In the genomic region with DNA sequence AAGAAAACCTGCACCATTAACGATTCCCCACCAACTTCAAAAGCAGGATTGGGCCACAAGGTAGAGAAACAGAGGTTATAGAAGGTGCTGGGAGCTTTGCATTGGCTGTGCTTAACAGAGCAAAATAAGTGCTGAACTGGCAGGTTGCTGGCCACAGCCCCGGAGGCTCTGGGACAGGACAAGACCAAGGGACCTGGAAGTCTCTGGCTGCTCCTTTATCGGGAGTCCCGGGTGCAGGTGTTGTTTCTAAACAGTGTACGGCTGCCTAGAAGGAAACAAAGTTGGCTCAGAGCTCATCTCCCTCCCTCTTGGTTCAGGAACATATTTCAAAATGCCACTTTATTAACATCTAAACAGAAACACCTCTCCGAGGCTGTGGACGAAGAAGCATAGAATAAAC, we compare ENCODE assay signal across 11 mouse cellular contexts.
DNase-seq lines count a peak whose midpoint lies in the region; ATAC-seq lines count a peak whose summit lies in the region.
"Had no signal": no experiment of that assay in that cellular context is flagged by ENCODE, and none has a peak within 500 bp of the region (broad histone marks: within the 10 kb centered on the region; RNA-seq: fewer than 3 reads in every experiment).

No protein-coding gene starts in this region.

- H3K9me3 ChIP-seq in kidney, embryonic 16.5 days (ENCODE audit: low read length), result no peaks in the 10 kb centered on the region
- no peaks in the 10 kb centered on the region for H3K9me3 ChIP-seq in forebrain, embryonic 11.5 days (ENCODE audit: control insufficient read depth, low read length)
- H3K9me3 ChIP-seq in hindbrain, embryonic 15.5 days, result no peaks in the 10 kb centered on the region
- H3K9me3 ChIP-seq in neural tube, embryonic 12.5 days, result no peaks in the 10 kb centered on the region
- H3K9me3 ChIP-seq in liver, embryonic 12.5 days (replicated peaks), result no peaks in the 10 kb centered on the region
- H3K9me3 ChIP-seq: megakaryocyte, embryonic 14.5 days had no signal

- no peak for DNase-seq in kidney, adult 8-10 months
- DNase-seq in forebrain, embryonic 11.5 days (ENCODE audit: low spot score), result peak; percentile 51
- no peak for DNase-seq in T-cell, adult 2 months (ENCODE audit: low spot score)
- no peak for DNase-seq in frontal cortex, postnatal 14 days (ENCODE audit: low spot score in 2 of 2)
- DNase-seq: heart, postnatal 36 days; thymus, postnatal 25 days had no signal

- no peaks in the 10 kb centered on the region for H3K27me3 ChIP-seq in kidney, embryonic 16.5 days (ENCODE audit: insufficient read depth, low read length)
- no peaks in the 10 kb centered on the region for H3K27me3 ChIP-seq in forebrain, embryonic 11.5 days (ENCODE audit: control insufficient read depth, insufficient read depth, low read length)
- no peaks in the 10 kb centered on the region for H3K27me3 ChIP-seq in hindbrain, embryonic 15.5 days
- H3K27me3 ChIP-seq in neural tube, embryonic 12.5 days (replicated peaks), result no peaks in the 10 kb centered on the region
- no peaks in the 10 kb centered on the region for H3K27me3 ChIP-seq in liver, embryonic 12.5 days (replicated peaks)

- no peaks in the 10 kb centered on the region for H3K36me3 ChIP-seq in kidney, embryonic 16.5 days (ENCODE audit: insufficient read depth, low read length)
- H3K36me3 ChIP-seq in forebrain, embryonic 11.5 days (ENCODE audit: control insufficient read depth, insufficient read depth, low read length), result no peaks in the 10 kb centered on the region
- no peaks in the 10 kb centered on the region for H3K36me3 ChIP-seq in hindbrain, embryonic 15.5 days
- no peaks in the 10 kb centered on the region for H3K36me3 ChIP-seq in neural tube, embryonic 12.5 days
- no peaks in the 10 kb centered on the region for H3K36me3 ChIP-seq in liver, embryonic 12.5 days

- no peak overlapping the region for H3K27ac ChIP-seq in kidney, embryonic 16.5 days (ENCODE audit: low read length)
- H3K27ac ChIP-seq in forebrain, embryonic 11.5 days (ENCODE audit: low read depth, low read length), result no peak overlapping the region
- peak overlapping the region; percentile 36 for H3K27ac ChIP-seq in hindbrain, embryonic 15.5 days (replicated peaks)
- no peak overlapping the region for H3K27ac ChIP-seq in neural tube, embryonic 12.5 days
- H3K27ac ChIP-seq in liver, embryonic 12.5 days, result no peak overlapping the region

- peak overlapping the region; percentile 13; the same call in 1 of the 2 replicates for H3K4me3 ChIP-seq in kidney, embryonic 16.5 days (ENCODE audit: low read length)
- H3K4me3 ChIP-seq in forebrain, embryonic 11.5 days (ENCODE audit: low read depth, low read length), result peak overlapping the region; percentile 5; the same call in 1 of the 2 replicates
- 0 out of 2 replicates have a peak overlapping the region, but pooled peaks have one; percentile 2 for H3K4me3 ChIP-seq in hindbrain, embryonic 15.5 days
- H3K4me3 ChIP-seq in neural tube, embryonic 12.5 days, result no peak overlapping the region
- H3K4me3 ChIP-seq in liver, embryonic 12.5 days, result no peak overlapping the region
- H3K4me3 ChIP-seq: megakaryocyte, embryonic 14.5 days had no signal

- ATAC-seq in kidney, embryonic 16.5 days (ENCODE audit: low FRiP score, low TSS enrichment), result peak; percentile 70
- peak; percentile 36; the same call in 1 of the 2 replicates for ATAC-seq in forebrain, embryonic 11.5 days (replicated peaks; ENCODE audit: low FRiP score)
- ATAC-seq in hindbrain, embryonic 15.5 days (ENCODE audit: low FRiP score, low read depth), result peak; percentile 27; the same call in 1 of the 2 replicates
- no peak; the same call in 1 of the 2 replicates for ATAC-seq in neural tube, embryonic 12.5 days (ENCODE audit: low FRiP score, low read depth)
- ATAC-seq in liver, embryonic 12.5 days, result no peak

- 0 out of 2 replicates have a peak, but pooled peaks cover 8% of the 10 kb centered on the region for H3K4me1 ChIP-seq in kidney, embryonic 16.5 days (ENCODE audit: insufficient read depth, low read length)
- H3K4me1 ChIP-seq in forebrain, embryonic 11.5 days (replicated peaks; ENCODE audit: control insufficient read depth, insufficient read depth, low read length), result peaks cover 2% of the 10 kb centered on the region; the same call in 1 of the 2 replicates
- H3K4me1 ChIP-seq in hindbrain, embryonic 15.5 days (replicated peaks), result peaks cover 8% of the 10 kb centered on the region
- 0 out of 2 replicates have a peak, but pooled peaks cover 3% of the 10 kb centered on the region for H3K4me1 ChIP-seq in neural tube, embryonic 12.5 days
- no peaks in the 10 kb centered on the region for H3K4me1 ChIP-seq in liver, embryonic 12.5 days

- WGBS in kidney, embryonic 16.5 days, result 33% methylated on average over 7 of the region's 7 CpGs
- 26% methylated on average over 7 of the region's 7 CpGs for WGBS in forebrain, embryonic 11.5 days
- WGBS in hindbrain, embryonic 15.5 days, result 33% methylated on average over 7 of the region's 7 CpGs
- 53% methylated on average over 7 of the region's 7 CpGs for WGBS in neural tube, embryonic 12.5 days
- 58% methylated on average over 7 of the region's 7 CpGs for WGBS in liver, embryonic 12.5 days (ENCODE audit: insufficient replicate concordance)

- H3K9ac ChIP-seq in kidney, embryonic 16.5 days (replicated peaks; ENCODE audit: low read length), result no peak overlapping the region
- H3K9ac ChIP-seq in forebrain, embryonic 11.5 days (ENCODE audit: low read length), result no peak overlapping the region
- H3K9ac ChIP-seq in hindbrain, embryonic 15.5 days, result no peak overlapping the region
- H3K9ac ChIP-seq in neural tube, embryonic 12.5 days, result no peak overlapping the region
- no peak overlapping the region for H3K9ac ChIP-seq in liver, embryonic 12.5 days

- H3K4me2 ChIP-seq in kidney, embryonic 16.5 days (replicated peaks; ENCODE audit: low read depth, low read length), result peak overlapping the region; percentile 36
- H3K4me2 ChIP-seq in forebrain, embryonic 11.5 days (ENCODE audit: low read depth, low read length, severe bottlenecking), result peak overlapping the region; percentile 35
- peak overlapping the region; percentile 39 for H3K4me2 ChIP-seq in hindbrain, embryonic 15.5 days
- H3K4me2 ChIP-seq in neural tube, embryonic 12.5 days (replicated peaks), result peak overlapping the region; percentile 46
- H3K4me2 ChIP-seq in liver, embryonic 12.5 days, result no peak overlapping the region

Comparison
In these comparisons a context has a peak if more than half of its experiments do, and no peak if none do; other contexts are left out.
1. ATAC-seq: peak in kidney, embryonic 16.5 days (single experiment), forebrain, embryonic 11.5 days (single experiment) and hindbrain, embryonic 15.5 days (single experiment); none in neural tube, embryonic 12.5 days (single experiment) and liver, embryonic 12.5 days (single experiment).
2. H3K4me3 ChIP-seq: peak in kidney, embryonic 16.5 days (single experiment), forebrain, embryonic 11.5 days (single experiment) and hindbrain, embryonic 15.5 days (single experiment); none in neural tube, embryonic 12.5 days (single experiment) and liver, embryonic 12.5 days (single experiment).